Mouse (Mus musculus) heart, postnatal 14 days (tissue): ENCODE data around the gene Dcbld2. TPM values are rescaled to one million over a fixed set of nuclear protein-coding genes. Genes with fewer than 3 reads are reported as not detected.

Source experiments
- DNase-seq, 2 experiments: peaks; one replicate each; pipeline ENCODE4 v3.0.0; 2021 to 2022
- intact Hi-C: fragments of 180-260 bp; cut with DNase I; formaldehyde crosslinking; loops from one replicate; pipeline ENCODE4 v1.15.1; 2025
- total RNA-seq, 2 experiments: library from RNA; stranded (reverse); gene quantifications; 2 replicates each; pipeline ENCODE4 v1.2.3; 2021

The Dcbld2 gene
- total RNA-seq, 2 experiments from 2014 or later: 21.7 to 23.5 TPM

GRCm38 (mm10) chr16:58476363-58476762, 68.1 kb downstream of the Dcbld2 start:
- intact Hi-C loops: loop anchor here (5.0 kb wide), 1 partner anchor 46 kb away; the partner anchor contains the start of gene St3gal6
- DNase-seq: peak; percentile 46 to 53

- intact Hi-C loops: loop anchor here (5.0 kb wide), 1 partner anchor 42 kb away; the partner anchor contains the start of gene St3gal6
- DNase-seq: no peak
Observed at GRCm38 (mm10) chr16:58479898-58480448, 71.7 kb downstream of the Dcbld2 start.

GRCm38 (mm10) chr16:58481219-58481905, 73.1 kb downstream of the Dcbld2 start:
- intact Hi-C loops: no loop called here
- no peak for DNase-seq

DNA sequence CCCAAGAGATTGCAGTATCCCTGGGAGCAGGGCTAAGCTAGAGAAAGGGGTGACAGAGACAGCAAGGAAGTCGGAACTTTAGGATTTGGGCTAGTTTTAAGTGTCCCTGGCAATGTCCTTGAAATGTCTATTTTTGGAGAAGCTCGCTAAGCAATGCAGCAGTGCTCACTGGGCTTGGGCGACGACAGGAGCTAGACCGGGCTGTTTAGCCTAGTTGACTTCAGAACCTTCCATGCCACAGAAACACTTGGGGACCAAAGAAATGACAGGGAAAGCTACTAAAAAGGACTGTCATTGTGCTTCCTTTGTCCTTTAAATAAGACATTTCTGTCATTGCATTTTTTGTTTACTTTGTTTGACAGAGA, 73.6 kb downstream of the Dcbld2 start:
- no peak for DNase-seq
- intact Hi-C loops: no loop called here

DNA sequence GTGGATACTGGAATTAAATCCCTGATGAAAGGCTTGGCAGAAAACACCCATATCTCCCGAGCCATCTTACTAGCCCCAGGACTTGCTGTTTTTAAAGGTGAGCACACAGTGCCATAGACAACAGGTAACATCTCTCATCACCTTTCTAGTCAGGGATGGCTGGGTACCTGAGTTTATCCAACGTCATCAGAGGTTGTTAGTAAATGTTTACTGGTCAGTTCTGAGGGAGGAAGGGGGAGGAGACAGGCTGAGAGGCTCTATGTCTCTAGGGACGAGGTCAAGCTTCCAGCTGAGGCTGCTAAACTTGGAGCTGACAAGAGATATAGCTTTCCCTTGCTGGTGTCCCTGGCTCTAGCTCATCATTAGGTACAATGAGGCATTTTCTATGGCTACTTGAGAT, 74.1 kb downstream of the Dcbld2 start:
- intact Hi-C loops: no loop called here
- no peak for DNase-seq

DNA sequence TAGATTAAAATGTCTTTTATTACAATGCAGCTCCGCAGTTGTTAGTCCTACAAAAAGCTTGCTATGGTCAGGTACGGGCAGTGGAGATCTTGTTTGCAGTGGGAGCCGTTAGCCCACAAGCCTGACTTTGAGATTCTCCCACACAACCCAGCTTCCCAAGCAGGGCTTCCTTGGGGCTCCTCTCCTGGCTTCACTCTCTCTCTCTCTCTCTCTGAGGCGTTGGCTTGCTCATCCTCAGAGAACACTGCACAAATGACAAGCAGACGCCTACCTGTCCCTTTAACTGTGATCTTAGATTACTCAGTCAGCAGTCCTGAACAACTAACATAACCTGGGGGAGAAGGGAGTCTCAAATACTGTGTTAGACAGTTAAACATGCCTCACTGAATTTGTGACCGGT, 79.6 kb downstream of the Dcbld2 start:
- intact Hi-C loops: no loop called here
- DNase-seq: no peak

GRCm38 (mm10) chr16:58496791-58497190, 88.5 kb downstream of the Dcbld2 start:
- no peak for DNase-seq
- intact Hi-C loops: no loop called here

DNA sequence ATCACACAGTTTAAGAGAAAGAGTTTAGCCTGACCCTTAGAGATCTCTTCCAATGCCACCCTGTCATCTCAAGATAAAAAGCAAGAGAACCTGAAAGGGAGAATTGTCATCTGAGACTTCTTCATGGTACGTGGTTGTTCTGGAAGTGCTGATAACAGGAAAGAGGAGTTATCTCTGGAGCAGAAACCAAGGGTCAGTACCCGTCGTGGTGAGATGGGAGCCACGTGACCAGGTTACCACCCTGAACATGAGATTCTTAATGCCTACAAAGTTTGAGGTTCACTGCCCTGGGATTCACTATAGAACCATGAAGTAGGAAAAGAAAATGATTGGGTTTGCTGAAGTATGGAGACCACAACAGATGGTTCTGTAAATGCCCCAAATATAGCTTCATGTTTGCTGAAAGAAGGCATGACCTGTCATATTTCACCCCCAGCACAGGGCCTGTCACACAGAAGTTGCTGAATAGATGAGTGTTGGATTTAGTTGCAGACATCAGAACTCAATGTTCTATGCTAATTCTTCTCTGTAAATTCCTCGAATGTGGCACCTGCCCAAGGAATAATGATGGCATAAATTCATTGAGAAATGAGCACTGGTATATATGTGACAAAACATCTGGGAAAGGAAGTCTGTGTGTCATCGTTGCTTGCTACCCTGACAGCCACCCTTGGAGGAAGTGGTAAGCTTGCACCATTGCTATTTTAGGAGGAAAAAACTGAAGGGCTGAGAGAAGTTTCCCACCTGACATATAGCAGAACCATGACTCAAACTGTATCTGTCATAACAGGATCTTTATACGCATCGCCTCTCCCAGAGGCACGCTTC, 89.9 kb downstream of the Dcbld2 start:
- DNase-seq: no peak
- intact Hi-C loops: no loop called here

DNA sequence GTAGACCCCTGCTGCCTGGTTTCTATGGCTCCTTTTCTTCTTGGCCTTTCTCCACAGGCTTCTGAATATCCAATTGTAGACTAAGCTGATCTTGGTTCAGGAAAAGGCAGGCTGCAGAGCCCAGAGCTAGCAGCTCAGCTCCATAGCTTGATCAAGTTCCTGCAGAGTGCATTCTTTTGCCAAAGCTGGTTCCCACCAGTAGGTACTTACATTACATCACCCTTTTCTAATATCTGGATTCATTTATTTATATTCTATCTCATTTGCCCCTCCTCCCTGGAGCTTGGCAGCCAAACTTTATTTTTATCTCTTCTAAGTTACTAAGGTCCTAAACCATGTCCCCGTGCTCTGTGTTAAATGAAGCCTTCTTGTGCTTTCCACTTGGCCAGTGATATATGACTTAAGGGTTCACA, 90.9 kb downstream of the Dcbld2 start:
- DNase-seq: no peak

DNA sequence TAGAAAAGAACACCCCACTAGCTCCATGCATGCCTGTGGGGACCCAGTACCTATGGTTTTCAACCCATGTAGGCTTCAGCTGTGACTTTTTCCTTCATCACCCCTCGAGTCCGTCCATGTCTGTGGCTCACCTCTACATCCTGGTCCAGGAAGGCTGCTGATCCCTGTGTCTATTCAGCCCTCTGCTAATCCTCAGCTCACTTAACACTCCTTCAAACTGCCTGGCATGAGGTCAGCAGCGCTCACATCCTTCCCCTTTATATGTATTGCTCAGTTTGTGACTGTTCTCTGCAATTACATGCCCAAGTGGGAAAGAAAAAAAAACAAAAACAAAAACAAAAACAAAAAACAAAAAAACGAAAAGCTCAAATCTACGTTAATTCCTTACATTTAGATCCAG, 91.4 kb downstream of the Dcbld2 start:
- intact Hi-C loops: no loop called here
- no peak for DNase-seq

More for the DNA sequence above, 90.9 kb downstream of the Dcbld2 start:
- intact Hi-C loops: no loop called here

GRCm38 (mm10) chr16:58501760-58502301, 93.6 kb downstream of the Dcbld2 start:
- DNase-seq: no peak
- intact Hi-C loops: no loop called here

DNA sequence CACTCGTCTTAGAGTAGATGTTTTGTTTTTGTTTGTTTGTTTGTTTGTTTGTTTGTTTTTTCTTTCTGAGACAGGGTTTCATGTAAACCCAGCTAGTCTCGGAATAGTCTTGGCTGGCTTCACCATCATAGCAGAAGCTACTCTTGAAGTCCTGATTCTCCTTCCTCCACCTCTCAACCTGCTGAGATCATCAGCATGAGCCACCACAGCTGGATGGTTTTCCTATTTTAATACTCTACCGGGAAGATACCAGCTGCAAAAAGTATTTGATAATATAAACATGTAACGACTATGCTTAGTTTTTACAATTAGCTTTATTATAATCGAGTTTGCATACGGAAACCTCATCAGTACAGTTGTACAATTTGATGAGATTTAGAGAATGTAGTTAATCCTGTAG, 94.3 kb downstream of the Dcbld2 start:
- intact Hi-C loops: no loop called here
- no peak for DNase-seq

DNA sequence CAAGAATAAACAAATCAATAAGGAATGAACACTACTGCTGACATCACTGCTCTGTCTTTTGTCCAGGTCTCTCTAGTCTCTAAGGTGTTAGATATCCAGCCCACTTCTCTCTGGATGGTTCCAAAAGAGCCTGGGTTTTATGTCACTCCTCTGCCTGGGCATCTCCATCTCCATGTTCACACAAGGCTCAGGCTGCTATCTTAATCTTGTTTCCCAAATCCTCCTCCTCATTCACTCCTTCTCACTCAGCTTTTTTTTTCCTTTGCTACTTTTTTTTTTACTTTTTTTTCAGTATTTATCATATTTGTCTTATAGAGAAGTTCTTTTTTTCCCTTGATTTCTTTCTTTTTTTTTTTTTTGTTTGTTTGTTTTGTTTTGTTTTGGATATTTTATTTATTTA, 96.7 kb downstream of the Dcbld2 start:
- intact Hi-C loops: no loop called here
- DNase-seq: no peak

DNA sequence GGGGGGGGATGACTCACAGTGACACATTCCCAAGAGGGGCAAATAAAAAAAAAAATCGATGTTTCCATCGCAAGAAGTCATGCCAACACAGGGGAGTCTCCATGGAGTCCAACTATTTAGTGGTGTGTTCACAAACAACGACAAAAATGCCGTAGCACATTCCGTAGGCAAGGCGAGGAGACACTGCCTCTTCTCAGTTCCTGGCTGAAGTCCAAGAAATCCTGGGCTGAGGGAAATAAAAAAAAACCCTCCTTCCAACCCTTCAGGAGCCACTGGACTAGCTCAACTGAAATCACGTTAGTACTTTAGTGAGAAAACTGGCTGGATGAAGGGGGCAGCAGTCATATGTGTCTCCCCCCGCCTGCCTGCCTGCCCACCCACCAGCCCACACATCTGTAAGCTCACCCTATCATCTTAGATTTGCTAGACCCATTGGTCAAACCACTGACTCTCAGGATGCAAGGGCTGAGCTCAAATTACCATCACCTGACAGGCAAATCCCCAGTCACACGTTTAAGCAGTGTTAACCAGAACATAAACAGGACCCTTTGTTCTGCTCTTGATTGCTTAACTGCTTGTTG, 104.0 kb downstream of the Dcbld2 start:
- DNase-seq: peak; percentile 26 to 67
- intact Hi-C loops: no loop called here

- intact Hi-C loops: no loop called here
- peak; percentile 42 to 49 for DNase-seq
Observed at GRCm38 (mm10) chr16:58512887-58513286, 104.6 kb downstream of the Dcbld2 start.

DNA sequence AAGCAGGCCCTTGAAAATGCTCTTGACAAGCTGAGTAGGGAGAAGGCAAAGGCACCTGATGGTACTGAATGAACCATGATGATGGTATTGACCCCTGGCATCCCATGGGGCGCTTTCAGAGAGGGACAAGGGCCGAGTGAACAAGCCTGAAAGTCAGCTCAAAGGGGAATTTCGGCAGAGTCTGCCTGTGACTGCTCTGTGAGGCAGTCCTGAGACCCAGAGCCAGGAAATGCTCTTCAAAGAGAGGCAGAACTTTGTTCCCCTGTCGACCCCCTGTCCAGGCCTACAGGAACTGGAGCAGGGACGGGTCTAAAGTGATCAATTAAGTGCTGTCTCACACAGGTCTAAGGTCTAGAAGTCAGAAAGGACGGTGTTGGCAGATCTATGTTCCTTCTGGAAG, 105.5 kb downstream of the Dcbld2 start:
- peak in 1 of 2 experiments; percentile 24 for DNase-seq
- intact Hi-C loops: no loop called here

DNA sequence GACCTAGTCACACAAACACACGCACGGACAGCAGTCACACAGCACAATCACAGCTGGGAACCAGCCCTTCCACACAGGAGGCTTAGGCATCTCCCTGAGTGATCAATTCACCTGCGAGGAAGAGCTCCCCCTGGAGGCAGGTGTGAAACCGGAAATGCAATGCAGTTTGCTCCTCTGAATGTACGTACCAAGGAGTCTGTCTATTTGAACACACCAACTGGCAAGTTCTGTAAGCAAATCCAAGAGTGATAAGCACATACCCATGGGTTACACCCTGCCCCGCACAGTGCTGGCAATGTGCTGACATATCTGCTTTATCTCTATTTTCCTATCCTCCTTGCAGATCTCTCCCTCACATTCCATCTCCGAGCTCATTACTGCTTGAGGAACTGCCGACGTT, 106.3 kb downstream of the Dcbld2 start:
- peak; percentile 40 to 51 for DNase-seq

DNA sequence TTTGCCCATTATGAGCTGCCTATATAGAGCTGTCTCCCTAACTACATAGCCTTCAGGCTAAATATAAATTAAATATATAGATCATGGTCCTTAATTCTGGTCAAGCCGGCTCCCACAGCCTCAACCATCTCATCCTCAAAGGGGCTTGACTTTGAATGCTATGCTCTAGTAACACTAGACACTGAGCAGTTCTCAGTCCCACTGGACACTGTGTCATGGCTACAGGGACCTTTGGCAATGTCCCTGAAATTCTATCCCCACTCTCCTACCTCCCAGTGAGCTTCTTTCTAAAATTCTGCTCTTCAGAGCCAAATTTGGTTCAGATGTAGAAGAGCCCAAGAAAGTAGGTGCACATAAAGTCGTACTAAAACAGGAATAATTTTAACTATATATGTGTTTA, 107.9 kb downstream of the Dcbld2 start:
- intact Hi-C loops: no loop called here

More for the DNA sequence above, 106.3 kb downstream of the Dcbld2 start:
- intact Hi-C loops: no loop called here

DNA sequence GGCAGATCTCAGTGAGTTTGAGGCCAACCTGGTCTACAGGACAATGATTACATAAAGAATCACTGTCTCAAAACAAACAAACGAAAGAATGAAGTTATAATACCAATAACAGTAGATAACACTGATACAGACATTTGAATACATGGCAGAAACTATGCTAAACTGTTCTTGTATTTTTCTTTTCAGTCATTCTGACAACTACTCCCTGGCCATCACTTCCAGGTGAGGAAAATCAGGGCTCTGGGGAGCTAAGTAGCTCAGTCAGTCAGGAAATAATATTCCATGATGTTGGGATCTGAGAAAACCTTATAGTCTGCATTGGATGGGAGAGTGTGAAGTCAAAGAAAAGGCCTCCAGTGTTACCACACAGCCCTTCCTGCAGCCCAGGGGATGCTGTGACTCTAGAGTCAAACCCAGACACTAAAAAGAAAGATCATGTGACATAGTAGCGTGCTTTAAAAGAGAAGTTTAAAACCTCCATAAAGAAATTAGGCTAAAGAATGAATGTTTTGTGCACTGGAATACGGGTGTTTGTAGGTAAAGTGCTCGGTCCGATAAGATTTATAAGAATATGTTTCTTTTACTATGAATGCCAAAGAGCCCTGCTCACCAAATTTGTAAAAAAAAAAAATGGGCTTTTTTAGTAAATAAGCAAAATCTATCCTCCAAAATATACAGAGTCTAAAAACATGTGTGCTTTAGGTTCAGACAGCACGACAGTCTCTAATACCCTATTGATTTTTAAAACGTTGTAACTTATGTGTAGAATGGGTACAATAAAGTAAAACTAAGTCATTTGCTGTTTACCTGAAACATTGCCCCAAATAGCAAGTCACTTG, 108.9 kb downstream of the Dcbld2 start:
- DNase-seq: no peak
- intact Hi-C loops: no loop called here

More for the DNA sequence above, 107.9 kb downstream of the Dcbld2 start:
- no peak for DNase-seq
